Mouse (Mus musculus) megakaryocyte-erythroid progenitor cell, adult 5-6 weeks (primary cell): Measurements from ENCODE around the gene Grk2. TPM values are rescaled to one million over a fixed set of nuclear protein-coding genes. Genes with fewer than 3 reads are reported as not detected.
A peak's percentile ranks its signal among the peaks of the same experiment; 100 is the strongest.
"Not testable (repeated sequence)": the region's sequence is repeated elsewhere in the genome, so short reads cannot be mapped to it uniquely, and the experiment has no call there.

Experiments used
- ATAC-seq: replicated peaks from 2 replicates; pipeline ENCODE4 v1.8.0; 2016; ENCODE audit warnings: mild to moderate bottlenecking, inconsistent platforms; ENCODE audit not compliant: severe bottlenecking, poor library complexity, low FRiP score, low TSS enrichment
- total RNA-seq, 2 experiments: library from RNA; stranded (forward) in 1 of 2; stranded (reverse) in 1 of 2; fragments of 200-1000, 215-1000 nt in 1 of 2; fragments of >200 nt in 1 of 2; fragmentation: Nextera tagmentation in 1 of 2; gene quantifications; 2 replicates each; pipeline ENCODE4 v1.2.3; 2014 to 2017

Gene Grk2
- total RNA-seq, 2 experiments from 2014 or later: 93.1 to 118 TPM

DNA sequence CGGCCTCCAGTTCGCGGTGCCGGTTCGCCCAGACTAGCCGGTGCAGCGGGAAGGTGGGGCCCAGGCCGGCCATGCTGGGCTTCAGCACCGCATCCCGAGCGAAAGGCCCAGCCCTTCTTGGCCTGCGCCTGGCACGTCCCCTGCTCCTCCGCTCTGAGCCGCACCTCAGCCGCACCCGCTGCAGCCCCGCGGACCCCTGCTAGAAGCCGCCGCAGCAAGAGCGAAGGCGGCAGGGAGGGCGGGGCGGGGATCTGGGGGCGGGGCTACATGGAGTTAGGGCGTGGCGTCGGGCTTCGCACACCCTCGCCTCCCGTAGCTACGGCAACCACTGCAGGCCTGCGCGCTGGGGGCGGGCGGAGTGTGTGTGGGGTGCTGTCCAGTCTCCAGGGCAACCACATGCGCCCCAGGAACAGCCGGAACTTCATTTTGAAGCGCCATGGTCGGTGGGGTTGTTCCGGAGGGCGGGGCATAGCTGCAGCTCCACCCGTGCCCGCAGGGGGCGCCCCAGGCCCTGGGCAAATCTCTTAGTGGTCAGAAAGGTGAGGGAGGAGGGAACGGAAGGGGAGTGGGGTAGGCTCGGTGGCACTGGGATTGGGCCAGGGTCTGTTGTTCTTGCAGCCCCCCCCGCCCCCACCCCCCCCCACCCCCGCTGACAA lies 23.0 kb downstream of the Grk2 start, which contains the start of gene Ankrd13d:
TSS of gene Ankrd13d (minus strand) at position 240 of the 656 bp plus-strand sequence.
- peak; percentile 89 for ATAC-seq

DNA sequence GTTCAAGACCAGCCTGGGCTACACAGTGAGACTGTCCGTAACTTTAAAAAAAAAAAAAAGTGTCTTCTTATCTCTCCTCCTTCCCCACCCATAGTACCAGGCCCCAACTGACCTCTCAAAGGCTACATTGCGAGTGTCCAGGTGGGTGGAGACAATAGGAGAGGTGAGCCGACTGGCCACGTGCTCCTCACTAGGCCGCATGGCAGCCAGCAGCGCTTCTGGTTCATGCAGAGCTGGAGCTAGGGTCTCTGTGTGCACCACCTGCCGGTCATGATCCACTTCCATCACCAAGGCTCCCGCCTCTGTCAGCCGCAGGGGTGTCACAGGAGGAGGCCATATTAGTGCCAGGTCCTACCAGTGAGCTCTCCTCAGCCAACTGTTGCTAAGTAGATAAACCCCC lies 25.6 kb downstream of the Grk2 start:
- no peak for ATAC-seq

DNA sequence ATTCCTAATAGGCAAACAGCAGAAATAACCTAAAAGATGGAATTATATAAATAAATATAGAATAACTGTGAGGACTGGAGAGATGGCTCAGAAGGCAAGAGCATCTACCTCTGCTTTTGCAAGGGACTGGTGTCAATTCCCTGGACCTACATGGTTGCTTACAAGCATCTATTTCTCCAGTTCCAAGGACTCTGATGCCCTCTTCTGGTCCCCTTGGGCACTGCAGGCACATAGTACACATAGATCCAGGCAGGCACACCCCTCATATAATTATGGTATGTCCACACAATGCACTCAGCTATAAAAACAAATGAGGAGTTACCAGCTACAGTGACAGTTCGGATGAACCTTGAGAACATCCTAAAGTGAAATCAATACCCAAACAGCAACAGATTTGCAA lies 26.5 kb downstream of the Grk2 start:
- ATAC-seq: no peak

DNA sequence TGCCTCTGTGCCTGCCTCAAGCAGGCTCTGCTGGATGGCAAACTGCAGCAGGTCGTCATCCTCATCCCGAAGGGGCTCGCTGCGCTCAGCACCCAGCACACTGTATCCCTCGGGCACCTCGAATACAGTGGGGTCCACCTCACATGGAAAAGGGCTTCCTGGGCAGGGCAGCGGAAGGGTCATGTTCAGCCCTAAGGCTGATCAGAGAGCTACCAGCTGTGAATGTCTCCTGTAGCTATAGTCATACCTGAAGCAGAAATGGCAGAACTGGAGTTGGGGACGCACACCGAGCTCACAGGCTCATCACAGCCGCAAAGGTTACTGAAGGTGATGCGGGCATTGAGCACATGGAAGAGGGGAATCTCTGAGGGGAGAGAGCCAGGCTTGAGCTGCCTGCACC lies 35.0 kb downstream of the Grk2 start:
- ATAC-seq: no peak

DNA sequence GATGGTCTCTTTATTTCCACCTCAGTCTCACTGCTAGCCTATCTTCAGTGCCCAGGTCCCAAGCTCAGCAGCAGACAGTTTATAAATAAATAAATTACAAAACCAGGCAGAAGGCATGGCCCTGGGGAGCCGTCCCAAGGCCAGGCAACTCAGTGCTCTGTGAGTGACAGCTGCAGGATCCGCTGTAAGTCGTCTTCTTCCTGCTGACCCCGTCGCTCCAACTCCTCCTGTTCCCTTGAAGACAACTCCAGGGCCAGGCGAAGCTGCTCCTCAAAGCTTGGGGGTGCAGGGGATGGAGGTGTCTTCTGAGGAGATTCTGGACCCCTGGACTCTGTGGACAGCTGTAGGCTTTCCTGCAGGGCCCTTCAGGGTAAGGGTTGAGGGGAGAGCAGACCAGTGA lies 35.8 kb downstream of the Grk2 start:
- no peak for ATAC-seq

DNA sequence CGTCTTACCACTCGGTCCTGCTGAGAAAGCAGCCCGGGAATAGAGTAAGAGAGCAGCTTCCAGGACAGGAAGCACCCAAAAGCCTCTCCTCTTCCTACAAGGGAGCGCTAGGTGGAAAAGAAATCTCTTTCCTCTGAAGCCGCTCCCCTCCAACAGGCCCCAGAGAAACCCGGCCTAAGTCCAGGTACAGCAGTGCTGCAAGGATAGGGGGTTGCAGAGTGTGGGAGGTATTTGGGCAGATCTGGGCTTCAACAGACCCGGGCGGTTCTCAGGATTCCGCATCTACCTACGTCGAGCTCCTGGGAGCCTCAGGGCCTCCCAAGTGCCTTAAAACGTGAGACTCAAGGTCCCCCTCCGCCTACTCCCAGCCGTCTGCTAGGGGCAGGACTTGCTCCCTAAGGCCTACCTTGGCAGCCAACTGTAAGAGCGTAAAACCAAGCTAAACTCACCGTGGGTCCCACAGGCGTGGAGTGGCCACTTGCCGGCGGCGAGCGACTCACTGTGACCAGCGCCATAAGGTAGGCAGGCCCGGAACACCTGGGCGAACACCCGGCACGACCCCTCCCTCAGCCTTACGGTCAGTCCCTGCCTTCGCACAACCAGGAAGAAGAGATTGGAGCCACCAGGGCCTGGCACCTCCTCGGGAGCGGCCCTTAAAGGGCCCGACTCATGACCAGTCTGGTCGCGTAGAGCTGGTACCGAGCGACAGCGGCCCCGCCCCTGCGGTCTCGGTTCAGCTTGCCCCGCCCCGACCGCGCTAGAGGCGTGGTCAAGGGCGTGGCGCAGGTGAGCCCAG lies 37.3 kb downstream of the Grk2 start, which contains the start of gene Ssh3:
TSS of gene Ssh3 (minus strand) at position 615 of the 796 bp plus-strand sequence.
- peak; percentile 81 for ATAC-seq

DNA sequence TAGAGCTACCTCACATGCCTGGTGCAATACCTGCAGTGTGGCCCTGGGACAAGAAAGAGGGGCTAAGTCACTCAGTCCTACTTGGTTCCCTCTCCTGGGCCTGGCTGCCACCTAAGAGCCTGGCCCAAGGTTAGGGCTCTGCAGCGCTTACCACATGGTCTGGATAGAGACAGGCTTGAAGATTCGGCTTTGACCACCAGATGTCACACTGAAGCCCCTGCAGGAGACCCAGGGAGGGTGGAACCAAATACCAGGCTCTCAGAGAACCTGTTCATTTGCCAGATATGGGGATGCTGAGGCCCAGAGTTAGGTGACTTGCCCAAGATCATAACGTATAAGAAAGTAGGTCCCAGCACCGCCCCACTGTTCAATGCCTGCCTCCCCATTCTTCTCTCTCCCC lies 40.1 kb downstream of the Grk2 start:
- ATAC-seq: no peak

DNA sequence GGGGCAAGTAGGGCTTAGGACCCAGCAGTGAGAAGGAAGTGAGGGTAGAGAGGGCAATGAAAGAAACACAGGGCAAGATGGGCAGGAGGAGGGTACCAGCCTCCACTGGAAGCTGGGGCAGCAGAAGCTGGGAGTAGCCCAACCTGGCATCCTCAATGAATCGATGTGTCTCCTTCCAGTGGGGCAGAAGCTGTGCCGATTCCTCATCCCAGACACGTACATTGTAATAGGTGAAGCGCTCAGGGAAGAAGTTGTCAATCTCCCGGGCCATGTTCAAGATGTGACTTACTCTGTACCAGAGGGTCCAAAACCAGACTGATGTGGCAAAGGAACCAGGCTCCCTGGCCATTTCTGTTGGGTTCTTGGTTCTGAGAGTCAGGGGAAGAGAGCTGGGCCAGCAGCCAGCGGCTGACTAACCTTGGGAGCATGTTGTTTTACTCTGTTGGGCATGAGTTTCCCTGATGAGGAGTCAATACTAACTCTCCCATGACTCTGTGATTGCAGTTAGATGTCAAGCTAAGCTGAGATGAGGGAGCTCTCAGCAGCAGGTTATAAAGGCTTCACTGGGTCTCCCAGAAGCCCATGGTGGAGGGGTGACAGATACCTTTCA lies 41.7 kb downstream of the Grk2 start:
- no peak for ATAC-seq

DNA sequence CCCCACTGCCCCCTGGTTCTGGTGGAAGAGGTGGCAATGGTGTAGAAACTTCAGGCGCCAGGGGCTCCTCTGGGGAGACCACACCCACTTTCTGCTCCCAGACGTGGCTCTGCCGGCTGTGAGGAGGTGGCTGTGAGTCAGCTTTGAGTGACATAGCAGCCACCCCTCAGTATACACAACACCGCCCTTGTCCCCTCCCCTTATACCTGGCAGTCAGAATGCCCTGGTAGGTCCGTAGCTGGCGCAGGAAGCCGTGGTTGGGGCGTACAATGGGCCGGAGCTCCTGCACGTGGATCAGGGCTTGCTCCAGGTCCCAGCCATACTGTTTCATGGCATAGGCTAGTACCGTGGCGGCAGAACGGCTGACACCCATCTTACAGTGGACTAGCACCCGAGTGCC lies 42.3 kb downstream of the Grk2 start:
- ATAC-seq: no peak

DNA sequence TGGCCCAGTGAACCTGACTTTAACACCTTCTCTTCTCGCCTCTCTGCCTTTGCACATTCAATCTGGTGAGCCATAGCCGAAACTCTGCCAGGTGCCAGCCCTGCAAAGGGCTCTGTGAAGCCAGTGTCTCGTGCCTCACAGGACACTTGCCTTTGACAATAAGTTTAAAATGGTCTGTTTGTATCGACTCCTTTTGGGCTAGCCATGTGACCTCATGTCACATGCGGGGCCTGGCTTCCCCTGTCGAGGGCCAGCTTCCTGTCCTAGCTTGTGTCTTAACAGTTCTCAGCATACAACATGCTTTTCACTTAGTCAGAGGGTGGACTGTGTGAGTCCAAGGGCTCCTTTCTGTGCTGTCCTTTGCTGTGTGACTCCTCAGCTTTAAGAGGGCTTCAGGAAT lies 43.3 kb downstream of the Grk2 start:
- no peak for ATAC-seq

DNA sequence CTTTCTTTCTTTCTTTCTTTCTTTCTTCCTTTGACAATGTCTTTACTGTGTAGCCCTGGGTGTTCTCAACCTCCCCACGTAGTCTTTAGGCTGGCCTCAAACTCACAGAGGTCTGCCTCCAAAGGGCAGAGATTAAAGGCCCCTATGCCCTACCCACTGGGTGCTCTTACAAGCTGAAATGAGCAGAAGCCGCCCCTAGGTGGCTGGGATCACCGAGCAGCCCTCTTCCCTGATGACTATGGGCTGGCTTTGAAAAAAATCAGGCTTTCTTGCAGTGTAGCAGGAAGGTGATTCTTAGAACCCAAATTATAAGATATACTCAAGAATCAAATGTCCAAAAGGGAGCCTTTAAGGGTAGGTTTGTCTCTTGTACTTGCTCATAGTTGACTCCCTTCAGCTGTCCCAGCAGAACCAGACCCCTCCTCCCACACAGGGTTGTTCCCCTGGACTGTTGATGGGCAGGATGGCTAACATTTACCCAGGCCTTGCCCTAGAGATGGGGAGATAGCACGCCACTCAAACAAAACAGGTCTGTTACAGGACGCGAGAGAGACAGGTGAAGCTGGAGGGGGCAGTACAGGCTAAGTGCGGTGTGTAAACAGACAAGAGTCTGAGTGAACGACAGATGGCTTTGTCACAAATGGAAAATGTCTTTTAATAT lies 44.9 kb downstream of the Grk2 start:
- ATAC-seq: peak; percentile 62; the same call in 1 of the 2 replicates

DNA sequence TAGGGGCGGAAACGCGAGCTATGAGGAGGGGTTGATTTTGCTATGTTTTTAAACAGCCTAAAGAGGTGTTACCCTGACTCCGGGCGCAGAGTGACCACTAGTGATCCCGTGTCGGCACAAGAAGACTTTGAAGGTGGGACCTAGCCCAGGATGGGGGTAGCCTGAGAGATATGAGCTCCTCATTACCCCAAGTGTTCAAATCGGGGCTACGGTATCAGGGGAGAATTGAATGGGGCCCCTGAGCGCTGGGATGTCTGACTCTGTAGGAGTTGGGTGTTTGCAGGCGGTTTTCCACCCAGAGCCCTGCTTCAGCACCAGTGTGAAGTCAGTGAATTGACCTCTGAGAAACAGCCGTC lies 48.1 kb downstream of the Grk2 start:
- peak; percentile 31 for ATAC-seq

DNA sequence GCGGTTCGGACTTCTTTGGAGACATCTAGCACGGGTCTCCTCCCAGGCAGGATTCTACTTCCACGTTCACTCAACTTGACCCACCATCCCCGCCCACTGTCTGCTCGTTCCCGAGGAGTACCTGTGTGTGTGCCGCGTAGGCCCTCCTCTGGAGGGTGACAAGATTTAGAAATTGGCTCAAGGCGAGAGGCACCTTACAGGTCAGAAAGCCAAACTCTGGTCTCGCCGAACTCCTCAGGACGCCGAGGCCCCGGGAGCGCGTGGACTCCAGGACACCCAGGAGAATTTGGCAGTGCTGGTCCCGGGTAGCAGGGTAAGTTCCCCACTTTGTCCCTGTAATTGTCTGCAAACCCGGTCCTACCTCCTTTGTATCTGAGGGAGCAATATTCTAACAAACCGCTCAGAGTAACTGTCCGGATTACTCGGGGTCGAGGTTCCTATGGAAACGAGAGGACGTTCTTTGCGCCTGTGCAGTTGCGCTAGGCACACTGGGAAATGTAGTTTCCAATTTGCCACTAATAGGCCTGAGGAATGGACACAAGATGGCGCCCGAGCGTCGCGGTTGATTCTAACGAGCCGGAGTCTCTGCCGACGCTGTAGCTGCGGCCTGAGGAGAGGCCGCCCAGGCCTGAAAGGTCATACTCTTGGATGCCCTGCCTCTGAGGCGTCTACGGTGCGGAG lies 48.7 kb downstream of the Grk2 start:
- peak; percentile 86 for ATAC-seq

DNA sequence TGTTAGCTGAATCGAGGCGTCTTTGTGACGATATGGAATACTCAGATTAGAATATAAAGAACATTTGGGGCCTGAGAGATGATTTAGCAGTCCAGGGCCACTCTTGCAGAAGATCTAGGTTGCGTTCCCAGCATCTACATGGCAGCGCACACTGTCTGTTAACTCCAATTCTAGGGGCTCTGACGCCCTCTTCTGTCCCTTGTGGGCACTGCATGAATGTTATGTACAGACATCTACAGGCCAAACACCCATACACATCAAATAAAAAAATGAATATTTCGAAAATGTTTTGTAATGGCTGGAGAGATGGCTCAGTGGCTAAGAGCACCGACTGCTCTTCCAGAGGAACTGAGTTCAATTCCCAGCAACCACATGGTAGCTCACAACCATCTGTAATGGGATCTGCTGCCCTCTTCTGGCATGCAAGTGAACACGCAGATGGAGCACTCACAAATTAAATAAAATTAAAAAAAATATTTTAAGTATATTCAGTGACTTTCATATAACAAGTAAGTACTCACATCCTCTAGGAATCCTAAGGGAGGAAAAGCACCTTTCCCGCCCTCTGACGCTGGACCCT lies 50.3 kb downstream of the Grk2 start:
- no peak for ATAC-seq

DNA sequence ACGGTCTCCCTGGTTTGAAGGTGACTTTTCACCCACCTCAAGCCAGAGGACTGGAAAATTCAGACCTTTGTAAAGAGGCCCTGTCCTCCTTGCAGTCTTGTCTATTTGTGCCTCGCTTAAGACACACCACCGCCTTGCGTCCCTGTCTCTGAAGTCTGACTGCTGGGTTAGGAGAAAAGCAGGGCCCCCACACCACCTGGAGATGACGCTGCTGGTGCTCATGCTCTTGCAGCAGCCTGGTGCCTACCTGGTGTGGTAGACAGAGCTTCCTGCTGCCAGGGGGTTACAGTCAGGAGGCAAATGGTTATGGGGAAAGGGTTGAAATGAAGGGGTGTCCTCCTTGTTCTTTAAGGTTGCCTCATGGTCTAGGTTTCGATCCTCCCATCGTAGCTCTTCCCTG lies 51.8 kb downstream of the Grk2 start:
- no peak for ATAC-seq

DNA sequence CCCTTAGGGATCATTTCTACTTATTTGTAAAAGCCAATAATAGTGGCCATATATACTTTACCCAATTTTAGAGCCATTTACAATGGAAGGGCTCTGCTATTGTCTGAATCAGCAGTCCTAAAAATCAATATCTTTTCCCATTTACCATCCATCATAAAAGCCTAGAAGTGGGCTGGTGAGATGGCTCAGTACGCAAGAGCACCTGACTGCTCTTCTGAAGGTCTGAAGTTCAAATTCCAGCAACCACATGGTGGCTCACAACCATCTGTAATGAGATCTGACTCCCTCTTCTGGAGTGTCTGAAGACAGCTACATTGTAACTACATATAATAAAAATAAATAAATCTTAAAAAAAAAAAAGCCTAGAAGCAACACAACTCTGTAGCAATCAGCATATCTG lies 57.3 kb downstream of the Grk2 start:
- not testable (repeated sequence) for ATAC-seq

DNA sequence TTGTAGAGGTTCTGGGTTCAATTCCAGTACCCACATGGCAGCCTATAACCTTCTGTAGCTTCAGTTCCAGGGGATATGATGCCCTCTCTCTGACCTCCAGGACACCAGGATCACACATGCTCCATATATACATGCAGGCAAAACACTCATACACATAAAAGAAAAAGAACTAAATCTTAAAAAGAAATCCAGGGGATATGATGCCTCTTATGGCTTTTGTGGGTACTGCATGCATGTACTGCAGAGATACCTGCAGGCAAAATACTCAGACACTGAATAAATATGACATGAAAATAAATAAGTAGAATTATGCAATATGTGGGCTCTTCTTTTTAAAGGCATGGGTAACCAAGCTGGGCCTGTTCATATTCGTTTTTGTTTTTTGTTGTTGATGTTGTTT lies 59.0 kb downstream of the Grk2 start:
- 0 out of 2 replicates have a peak, but pooled peaks have one; percentile 47 for ATAC-seq

DNA sequence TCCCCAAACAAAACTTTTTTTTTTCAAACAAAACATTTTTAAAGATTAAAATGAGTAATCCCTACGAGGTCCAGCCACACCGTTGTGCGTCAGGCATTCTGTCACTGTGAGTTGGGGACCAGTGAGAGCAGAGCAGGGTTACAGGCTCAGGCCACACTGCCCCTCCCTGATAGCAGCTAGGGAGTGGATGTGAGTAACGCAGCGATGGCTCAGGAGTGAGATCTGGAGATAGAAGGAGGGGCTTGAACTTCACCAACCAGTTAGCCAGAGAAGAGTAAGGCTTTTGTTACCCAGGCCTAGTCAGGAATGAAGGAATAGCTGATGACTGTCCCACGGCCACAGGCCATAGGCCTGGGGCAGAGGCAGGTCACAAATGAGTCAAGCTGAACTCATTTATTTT lies 61.2 kb downstream of the Grk2 start:
- ATAC-seq: no peak

DNA sequence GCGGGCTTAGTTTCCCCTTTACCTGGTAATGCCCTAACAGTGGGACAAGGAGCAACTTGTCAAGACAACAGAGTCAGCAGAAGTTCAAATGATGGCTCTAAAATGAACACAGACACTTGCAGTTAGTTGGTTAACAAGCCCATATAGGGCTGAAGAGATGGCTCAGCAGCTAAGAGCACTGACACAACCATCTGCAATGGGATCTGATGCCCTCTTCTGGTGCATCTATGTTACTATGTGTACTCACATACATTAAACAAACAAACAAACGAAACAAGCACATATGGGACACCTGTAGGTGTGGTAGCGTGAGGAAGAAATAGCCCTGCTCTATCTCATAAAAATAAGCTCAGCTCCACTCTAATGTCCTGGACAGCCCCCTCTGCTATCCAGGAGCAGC lies 63.6 kb downstream of the Grk2 start:
- no peak for ATAC-seq
